Mouse (Mus musculus) forebrain, embryonic 12.5 days (tissue): ENCODE measurements around the gene BC030867. TPM values are rescaled to one million over a fixed set of nuclear protein-coding genes. Genes with fewer than 3 reads are reported as not detected.

Source experiments
- microRNA-seq: library from miRNA; unstranded; fragments of <30 nt; microRNA quantifications from one replicate; pipeline ENCODE4, GENCODE M21; 2017
- polyA plus RNA-seq: library from polyadenylated mRNA; unstranded; fragments of >200 nt; fragmentation: Nextera tagmentation; extraction: Ambion mirVana; gene quantifications from 2 replicates; pipeline ENCODE4 v1.2.1, GENCODE M21; 2016

BC030867 gene
- polyA plus RNA-seq, 1 experiment from 2014 or later: 18.5 TPM

Small RNA genes lying within 50 kb of the gene (microRNA-seq; reads per million reads assigned to microRNA genes)
- gene Mir8101: 3.6 reads per million, percentile 11 among the genes with 10 or more reads in this experiment

Other genes with a start within 250 kb of the BC030867 start
- 35.7 and 37.6 TPM in 2 replicates for gene Mpp3, start 220.4 kb upstream of the BC030867 start, polyA plus RNA-seq
- 0.17 and 0.23 TPM in 2 replicates for gene Cd300lg, start 207.4 kb upstream of the BC030867 start, polyA plus RNA-seq
- 24.9 and 27.9 TPM in 2 replicates for gene Mpp2, start 160.4 kb upstream of the BC030867 start, polyA plus RNA-seq
- not detected in 2 replicates for gene Ppy, start 147.6 kb upstream of the BC030867 start, polyA plus RNA-seq
- not detected in 2 replicates for gene Pyy, start 141.1 kb upstream of the BC030867 start, polyA plus RNA-seq
- not detected in 2 replicates for gene Nags, start 103.4 kb upstream of the BC030867 start, polyA plus RNA-seq
- gene Tmem101, start 92.5 kb upstream of the BC030867 start, polyA plus RNA-seq: 35.7 and 36.3 TPM in 2 replicates
- gene Lsm12, start 63.6 kb upstream of the BC030867 start, polyA plus RNA-seq: 136 and 139 TPM in 2 replicates
- gene G6pc3, start 59.3 kb upstream of the BC030867 start, polyA plus RNA-seq: 26.6 and 28.3 TPM in 2 replicates
- 68.8 and 70.6 TPM in 2 replicates for gene Hdac5, start 18.7 kb upstream of the BC030867 start, polyA plus RNA-seq
- not detected in 2 replicates for gene Asb16, start 19.9 kb downstream of the BC030867 start, polyA plus RNA-seq
- 53.9 and 55.9 TPM in 2 replicates for gene Tmub2, start 36.0 kb downstream of the BC030867 start, polyA plus RNA-seq
- 22.4 and 22.6 TPM in 2 replicates for gene Atxn7l3, start 47.7 kb downstream of the BC030867 start, polyA plus RNA-seq
- 111 and 121 TPM in 2 replicates for gene Ubtf, start 70.9 kb downstream of the BC030867 start, polyA plus RNA-seq
- gene Slc4a1, start 117.3 kb downstream of the BC030867 start, polyA plus RNA-seq: 21.2 and 25.7 TPM in 2 replicates
- 103 and 113 TPM in 2 replicates for gene Rundc3a, start 144.5 kb downstream of the BC030867 start, polyA plus RNA-seq
- 173 TPM in 2 replicates for gene Slc25a39, start 159.1 kb downstream of the BC030867 start, polyA plus RNA-seq
- gene Grn, start 181.4 kb downstream of the BC030867 start, polyA plus RNA-seq: 55.5 and 57.6 TPM in 2 replicates
- 13.3 and 15.2 TPM in 2 replicates for gene Fam171a2, start 198.8 kb downstream of the BC030867 start, polyA plus RNA-seq
- 3.5 and 4.5 TPM in 2 replicates for gene Itga2b, start 221.2 kb downstream of the BC030867 start, polyA plus RNA-seq